Mouse (Mus musculus) embryonic facial prominence, embryonic 15.5 days (tissue): Measurements from ENCODE around the gene Fgfrl1. TPM values are rescaled to one million over a fixed set of nuclear protein-coding genes. Genes with fewer than 3 reads are reported as not detected.

Experiments used
- ATAC-seq: fragments of 200-750 bp; cut with Nextera tagmentation; 2 replicates; pipeline ENCODE4 v1.8.0; 2017; ENCODE audit warnings: low read depth, moderate TSS enrichment; ENCODE audit not compliant: insufficient number of reproducible peaks, low FRiP score, low TSS enrichment
- H3K27ac ChIP-seq: fragments of 300-500 bp; sonication (generic); replicated peaks from 2 replicates; pipeline ENCODE4 v1.5.1; 2015; ENCODE audit warnings: mild to moderate bottlenecking, inconsistent platforms
- H3K27me3 ChIP-seq: fragments of 300-500 bp; sonication (generic); 2 replicates; pipeline ENCODE4 v1.6.1; 2015; ENCODE audit warnings: inconsistent platforms
- H3K36me3 ChIP-seq: fragments of 300-500 bp; sonication (generic); 2 replicates; pipeline ENCODE4 v1.6.1; 2015; ENCODE audit warnings: mild to moderate bottlenecking, inconsistent platforms
- H3K4me1 ChIP-seq: fragments of 300-500 bp; sonication (generic); 2 replicates; pipeline ENCODE4 v1.6.1; 2015; ENCODE audit warnings: inconsistent platforms
- H3K4me2 ChIP-seq: fragments of 300-500 bp; sonication (generic); replicated peaks from 2 replicates; pipeline ENCODE4 v1.6.1; 2015; ENCODE audit warnings: mild to moderate bottlenecking, inconsistent platforms
- H3K4me3 ChIP-seq: fragments of 300-500 bp; sonication (generic); replicated peaks from 2 replicates; pipeline ENCODE4 v1.5.1; 2015; ENCODE audit warnings: mild to moderate bottlenecking, inconsistent platforms
- H3K9ac ChIP-seq: fragments of 300-500 bp; sonication (generic); 2 replicates; pipeline ENCODE4 v1.6.1; 2015; ENCODE audit warnings: inconsistent platforms
- H3K9me3 ChIP-seq: fragments of 300-500 bp; sonication (generic); replicated peaks from 2 replicates; pipeline ENCODE4 v1.6.1; 2016; ENCODE audit warnings: inconsistent platforms
- WGBS: fragments of 180-500 bp; shearing (Covaris S2); methylation state at CpG from one replicate; pipeline ENCODE4 v1.1.7; 2015; 5-methylcytosine and 5-hydroxymethylcytosine counted together
- polyA plus RNA-seq: library from polyadenylated mRNA; unstranded; fragments of >200 nt; fragmentation: Nextera tagmentation; extraction: Ambion mirVana; gene quantifications from 2 replicates; pipeline ENCODE4 v1.2.1, GENCODE M21; 2015

Fgfrl1 gene
- polyA plus RNA-seq = 29.0 and 29.4 TPM in 2 replicates

DNA sequence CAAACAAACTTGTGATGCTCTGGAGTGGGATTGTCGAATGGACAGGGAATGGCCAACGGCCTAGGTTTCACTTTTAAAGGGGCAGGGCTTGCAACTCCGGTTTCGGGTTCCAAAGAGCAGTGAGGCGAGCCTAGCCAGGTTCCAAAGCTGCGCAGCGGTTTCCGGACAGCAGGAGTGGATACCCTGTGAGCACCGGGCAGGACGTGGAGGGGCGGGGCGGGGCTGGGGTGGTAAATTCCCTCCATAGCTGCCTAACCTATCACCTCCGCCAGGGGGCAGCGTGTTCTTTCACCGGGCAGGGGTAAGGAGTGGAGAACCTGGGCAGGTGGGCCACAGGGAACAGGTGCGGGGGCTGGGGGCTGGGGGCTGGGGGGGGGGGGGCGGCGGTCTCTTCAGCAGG, at the start of gene Fgfrl1:
TSS of gene Fgfrl1 (plus strand) at position 112 of the 400 bp plus-strand sequence.
- no peaks in the 10 kb centered on the region for H3K27me3 ChIP-seq
- H3K9ac ChIP-seq = 0 out of 2 replicates have a peak within 1 kb of the TSS, but pooled peaks have one; percentile 9
- H3K36me3 ChIP-seq = peaks cover 3% of the 10 kb centered on the region; the same call in 1 of the 2 replicates
- 0 out of 2 replicates have a peak within 1 kb of the TSS, but pooled peaks have one; percentile 22 for H3K27ac ChIP-seq
- peak within 1 kb of the TSS; percentile 84 for H3K4me3 ChIP-seq
- no peaks in the 10 kb centered on the region for H3K9me3 ChIP-seq
- ATAC-seq = no peak
- peak within 1 kb of the TSS; percentile 83 for H3K4me2 ChIP-seq
- peaks cover 45% of the 10 kb centered on the region for H3K4me1 ChIP-seq
- 2% methylated on average over 16 of the region's 18 CpGs for WGBS

DNA sequence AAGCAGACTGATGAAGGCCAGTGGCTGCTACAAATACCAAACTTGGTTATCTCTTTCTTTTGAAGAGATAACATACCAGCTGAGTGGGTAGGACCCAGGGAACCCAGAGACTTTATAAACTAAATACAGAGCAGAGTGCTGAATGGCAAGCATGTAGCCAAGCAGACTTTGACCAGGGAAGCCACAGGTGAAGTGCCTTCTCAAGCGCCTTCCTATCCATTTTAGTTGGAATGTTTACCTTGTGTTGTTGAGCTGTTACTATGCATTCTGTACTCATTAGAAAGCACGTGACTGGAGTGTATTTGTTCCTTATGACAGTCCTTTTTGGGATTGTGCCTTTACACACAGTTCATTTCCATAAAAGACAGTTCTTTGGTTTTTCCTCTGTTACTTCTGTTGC, 48.5 kb upstream of the Fgfrl1 start:
- no peaks in the 10 kb centered on the region for H3K27me3 ChIP-seq
- no peak overlapping the region for H3K9ac ChIP-seq
- no peak for ATAC-seq
- WGBS = 73% methylated on average over 2 of the region's 2 CpGs
- H3K27ac ChIP-seq = no peak overlapping the region
- no peaks in the 10 kb centered on the region for H3K4me1 ChIP-seq
- H3K9me3 ChIP-seq = no peaks in the 10 kb centered on the region
- no peak overlapping the region for H3K4me2 ChIP-seq
- peaks cover 71% of the 10 kb centered on the region for H3K36me3 ChIP-seq
- H3K4me3 ChIP-seq = no peak overlapping the region

DNA sequence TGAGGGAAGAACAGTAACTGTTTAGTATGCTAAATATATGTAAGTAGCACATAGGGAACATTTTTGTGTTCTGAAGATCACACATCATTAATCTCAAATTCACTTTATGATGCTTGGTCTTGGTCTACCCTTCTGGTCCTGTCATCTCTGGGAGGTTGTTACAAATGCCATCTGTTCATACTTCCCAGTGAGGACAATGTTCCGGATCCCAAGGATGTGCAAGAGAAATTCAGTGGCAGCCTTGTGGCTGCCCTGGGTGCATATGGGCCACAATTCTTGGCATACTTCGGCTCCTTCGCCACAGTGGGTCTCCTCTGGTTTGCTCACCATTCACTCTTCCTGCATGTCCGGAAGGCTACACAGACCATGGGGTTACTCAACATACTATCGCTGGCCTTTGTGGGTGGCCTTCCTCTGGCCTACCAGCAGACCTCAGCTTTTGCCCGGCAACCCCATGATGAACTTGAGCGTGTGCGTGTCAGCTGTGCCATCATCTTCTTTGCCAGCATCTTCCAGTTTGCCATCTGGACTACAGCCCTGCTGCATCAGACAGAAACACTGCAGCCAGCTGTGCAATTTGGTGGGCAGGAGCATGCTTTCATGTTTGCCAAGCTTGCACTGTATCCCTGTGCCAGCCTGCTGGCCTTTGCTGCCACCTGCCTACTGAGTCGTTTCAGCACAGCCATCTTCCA, 46.4 kb upstream of the Fgfrl1 start:
- Histone ChIP-seq H3K4me2 (no peak overlapping the region), H3K27me3 (no peaks in the 10 kb centered on the region), H3K27ac (no peak overlapping the region), H3K4me1 (no peaks in the 10 kb centered on the region), H3K36me3 (peaks cover 85% of the 10 kb centered on the region), H3K4me3 (no peak overlapping the region), H3K9me3 (no peaks in the 10 kb centered on the region), H3K9ac (no peak overlapping the region)
- WGBS = 87% methylated on average over 9 of the region's 9 CpGs
- ATAC-seq = no peak

DNA sequence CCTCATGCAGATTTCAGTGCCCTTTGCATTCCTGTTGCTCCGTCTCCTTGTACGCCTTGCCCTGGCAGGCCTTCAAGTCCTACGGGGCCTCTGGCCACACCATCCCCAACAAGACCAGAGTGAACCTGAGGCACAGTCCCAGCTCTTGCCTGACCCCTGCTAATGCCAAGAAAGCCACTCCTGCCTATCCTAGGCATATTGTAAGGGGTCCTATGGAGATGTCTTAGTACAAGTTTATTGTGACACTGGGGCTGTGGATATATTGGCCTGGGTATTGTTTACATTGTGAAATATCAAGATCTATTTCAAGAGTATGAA, 45.9 kb upstream of the Fgfrl1 start:
- no peaks in the 10 kb centered on the region for H3K4me1 ChIP-seq
- no peak overlapping the region for H3K27ac ChIP-seq
- no peak for ATAC-seq
- peaks cover 88% of the 10 kb centered on the region for H3K36me3 ChIP-seq
- no peaks in the 10 kb centered on the region for H3K27me3 ChIP-seq
- 88% methylated on average over 3 of the region's 3 CpGs for WGBS
- no peak overlapping the region for H3K4me3 ChIP-seq
- no peaks in the 10 kb centered on the region for H3K9me3 ChIP-seq
- H3K4me2 ChIP-seq = no peak overlapping the region
- H3K9ac ChIP-seq = no peak overlapping the region

DNA sequence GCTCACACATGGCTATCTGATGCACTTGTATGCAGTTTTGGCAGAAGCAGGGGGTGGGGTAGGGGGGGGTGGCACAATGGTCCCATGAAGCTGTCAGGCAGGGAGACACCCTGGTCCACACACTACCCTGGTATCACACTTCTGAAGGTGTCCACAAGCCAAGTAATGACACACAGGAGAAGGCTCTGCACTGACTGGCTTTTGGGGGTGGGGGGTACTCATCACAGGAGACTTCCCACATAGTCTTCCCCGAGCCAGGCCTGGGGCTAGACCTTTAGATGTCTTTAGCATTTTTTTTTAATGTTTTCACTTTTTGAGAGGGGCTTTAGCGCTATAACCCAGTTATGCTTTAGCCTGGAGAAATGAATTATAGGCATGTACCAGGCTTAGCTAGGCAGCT, 44.9 kb upstream of the Fgfrl1 start:
- no peak for ATAC-seq
- no peak overlapping the region for H3K27ac ChIP-seq
- no peak overlapping the region for H3K4me2 ChIP-seq
- no peaks in the 10 kb centered on the region for H3K9me3 ChIP-seq
- 83% methylated on average over 2 of the region's 2 CpGs for WGBS
- no peaks in the 10 kb centered on the region for H3K4me1 ChIP-seq
- H3K27me3 ChIP-seq = no peaks in the 10 kb centered on the region
- H3K9ac ChIP-seq = no peak overlapping the region
- peaks cover 91% of the 10 kb centered on the region for H3K36me3 ChIP-seq
- no peak overlapping the region for H3K4me3 ChIP-seq

DNA sequence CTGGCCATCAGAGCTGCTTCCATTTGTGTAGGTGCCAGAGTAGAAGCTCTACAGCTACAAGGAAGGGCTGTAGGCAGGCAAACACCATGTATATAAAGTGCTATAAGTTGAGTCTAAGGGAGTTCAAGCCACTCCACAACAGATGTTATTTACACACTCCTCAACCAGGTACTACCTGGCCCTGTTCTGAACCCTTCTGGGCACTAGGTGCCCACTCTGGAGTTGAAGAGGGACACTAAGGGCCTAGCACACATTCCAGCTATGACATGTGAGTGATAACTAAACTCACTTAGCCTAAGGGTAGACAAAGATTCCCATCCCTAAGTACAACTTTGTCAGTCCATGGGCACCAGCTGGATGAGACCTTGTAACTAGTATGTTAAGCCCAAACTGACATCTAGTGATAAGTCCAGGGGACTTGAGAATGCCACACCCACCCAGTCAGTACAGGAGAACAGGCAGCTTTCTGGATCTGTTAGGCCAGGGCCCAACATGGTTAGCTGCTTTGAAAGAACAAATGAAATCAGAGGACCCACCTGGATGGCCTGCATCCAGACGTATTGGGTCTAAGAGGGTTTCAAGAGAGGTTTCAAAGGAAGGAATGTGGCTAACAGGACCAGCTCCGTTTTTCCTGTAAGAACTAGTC, 44.2 kb upstream of the Fgfrl1 start:
- no peak overlapping the region for H3K27ac ChIP-seq
- 89% methylated on average over 2 of the region's 2 CpGs for WGBS
- no peak overlapping the region for H3K4me2 ChIP-seq
- H3K27me3 ChIP-seq = no peaks in the 10 kb centered on the region
- no peaks in the 10 kb centered on the region for H3K9me3 ChIP-seq
- no peak overlapping the region for H3K9ac ChIP-seq
- H3K4me1 ChIP-seq = no peaks in the 10 kb centered on the region
- no peak overlapping the region for H3K4me3 ChIP-seq
- ATAC-seq = no peak
- H3K36me3 ChIP-seq = peaks cover 91% of the 10 kb centered on the region

DNA sequence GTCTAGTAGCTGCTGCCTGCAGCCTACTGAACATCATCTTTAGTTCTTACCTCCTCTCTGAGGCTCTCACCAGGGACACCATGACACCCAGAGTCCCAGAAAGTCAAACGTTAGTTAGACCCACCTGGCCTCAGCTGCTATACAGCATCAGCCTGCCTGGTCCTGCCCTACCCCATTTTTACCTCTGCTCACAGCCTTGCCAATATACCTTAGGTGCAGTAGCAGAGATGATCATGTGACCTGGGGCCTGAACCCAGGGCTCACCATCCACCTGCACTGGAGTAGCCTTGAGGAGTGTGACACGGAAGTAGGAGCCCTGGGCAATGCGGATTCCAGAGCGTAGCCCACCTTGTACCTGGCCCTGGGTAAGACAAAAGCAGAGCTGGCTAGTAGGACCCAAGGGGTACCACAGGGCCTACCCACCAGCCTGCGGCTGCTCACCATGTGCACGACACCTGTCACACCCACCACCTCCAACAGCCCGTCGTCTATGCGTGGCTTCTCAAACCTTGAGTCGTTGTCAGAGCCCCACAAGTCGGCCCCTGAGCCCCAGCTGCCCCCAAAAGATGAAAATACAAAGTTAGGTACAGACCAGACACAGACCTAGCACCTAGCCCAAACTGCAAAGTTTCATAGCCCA, 43.1 kb upstream of the Fgfrl1 start:
- Histone ChIP-seq H3K4me1 (no peaks in the 10 kb centered on the region), H3K4me2 (no peak overlapping the region), H3K9me3 (no peaks in the 10 kb centered on the region), H3K9ac (no peak overlapping the region), H3K4me3 (no peak overlapping the region), H3K27ac (no peak overlapping the region), H3K27me3 (no peaks in the 10 kb centered on the region), H3K36me3 (peaks cover 92% of the 10 kb centered on the region)
- no peak for ATAC-seq
- WGBS = 80% methylated on average over 11 of the region's 11 CpGs

DNA sequence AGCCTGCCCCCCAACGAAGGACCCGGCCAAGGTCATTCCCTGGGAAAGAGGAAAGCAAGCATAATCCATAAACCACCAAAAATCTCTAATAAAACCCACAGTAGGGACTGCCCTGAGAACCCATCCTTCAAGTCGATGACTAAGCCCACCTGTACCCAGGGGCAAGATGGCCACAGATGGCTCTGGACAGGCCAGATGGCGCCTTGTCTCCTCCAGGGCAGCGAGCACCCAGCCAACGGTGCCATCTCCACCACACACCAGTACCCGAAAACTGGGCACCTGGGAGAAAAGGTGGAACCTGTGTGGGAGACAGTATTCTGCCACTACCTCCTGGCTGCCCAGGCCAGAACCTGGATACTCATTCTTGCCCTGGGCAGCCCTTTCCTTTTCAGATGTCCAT, 41.8 kb upstream of the Fgfrl1 start:
- H3K27me3 ChIP-seq = no peaks in the 10 kb centered on the region
- WGBS = 87% methylated on average over 7 of the region's 7 CpGs
- no peak overlapping the region for H3K4me2 ChIP-seq
- no peak overlapping the region for H3K27ac ChIP-seq
- no peaks in the 10 kb centered on the region for H3K9me3 ChIP-seq
- H3K4me1 ChIP-seq = no peaks in the 10 kb centered on the region
- ATAC-seq = no peak
- peaks cover 94% of the 10 kb centered on the region for H3K36me3 ChIP-seq
- H3K9ac ChIP-seq = no peak overlapping the region
- no peak overlapping the region for H3K4me3 ChIP-seq

DNA sequence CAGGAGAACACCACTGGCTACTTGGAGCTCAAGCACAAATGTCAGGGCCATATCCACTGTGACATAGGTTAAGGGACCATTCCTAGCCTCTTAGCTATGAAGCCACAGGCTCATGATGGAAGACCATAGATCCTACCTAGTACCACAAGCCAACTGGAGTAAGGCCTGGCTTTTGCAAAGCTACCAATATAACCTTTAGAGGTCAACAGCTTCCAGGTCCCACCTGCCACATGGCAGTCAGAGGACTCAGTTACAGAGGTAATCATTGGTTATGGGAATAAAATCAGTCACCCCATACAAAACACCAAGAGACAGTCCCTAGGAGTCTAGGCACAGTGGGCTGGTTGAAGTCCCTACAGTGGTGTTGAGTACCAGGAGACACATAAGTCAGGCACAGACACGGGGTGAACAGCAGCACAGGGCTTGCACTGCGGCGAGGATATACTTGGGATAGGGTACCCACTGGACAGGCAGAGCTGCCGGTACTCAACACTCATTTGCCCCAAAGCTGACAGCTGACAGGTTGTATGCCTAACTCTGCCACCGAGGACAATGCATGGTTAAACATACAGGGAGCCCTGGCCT, 41.0 kb upstream of the Fgfrl1 start:
- Histone ChIP-seq H3K4me3 (no peak overlapping the region), H3K36me3 (peaks cover 94% of the 10 kb centered on the region), H3K4me2 (no peak overlapping the region), H3K9ac (no peak overlapping the region), H3K27ac (no peak overlapping the region), H3K27me3 (no peaks in the 10 kb centered on the region), H3K9me3 (no peaks in the 10 kb centered on the region), H3K4me1 (no peaks in the 10 kb centered on the region)
- ATAC-seq = no peak
- 75% methylated on average over 5 of the region's 5 CpGs for WGBS

DNA sequence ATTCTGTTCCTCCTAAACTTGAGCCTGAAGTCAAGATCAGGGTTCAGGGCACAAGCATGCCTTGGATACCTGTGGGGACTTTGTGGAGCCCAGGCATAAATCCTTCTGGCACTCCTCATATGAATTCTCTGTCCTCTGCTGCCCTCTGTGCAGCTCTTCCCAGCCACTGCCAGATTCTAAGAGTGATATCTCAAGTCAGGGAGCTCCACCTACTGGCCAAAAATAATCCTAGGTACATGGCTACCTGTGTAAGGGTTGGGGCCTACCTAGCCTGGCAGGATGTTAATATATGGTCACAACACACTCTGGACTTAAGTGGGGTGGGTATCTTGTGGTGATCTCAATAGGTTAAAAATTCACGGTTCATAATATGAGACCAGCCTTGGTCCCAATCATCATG, 40.4 kb upstream of the Fgfrl1 start:
- WGBS = 50% methylated on average over 1 of the region's 1 CpGs
- H3K27ac ChIP-seq = no peak overlapping the region
- no peaks in the 10 kb centered on the region for H3K9me3 ChIP-seq
- H3K4me2 ChIP-seq = no peak overlapping the region
- ATAC-seq = no peak
- H3K36me3 ChIP-seq = peaks cover 92% of the 10 kb centered on the region
- no peaks in the 10 kb centered on the region for H3K4me1 ChIP-seq
- H3K9ac ChIP-seq = no peak overlapping the region
- no peak overlapping the region for H3K4me3 ChIP-seq
- H3K27me3 ChIP-seq = no peaks in the 10 kb centered on the region

DNA sequence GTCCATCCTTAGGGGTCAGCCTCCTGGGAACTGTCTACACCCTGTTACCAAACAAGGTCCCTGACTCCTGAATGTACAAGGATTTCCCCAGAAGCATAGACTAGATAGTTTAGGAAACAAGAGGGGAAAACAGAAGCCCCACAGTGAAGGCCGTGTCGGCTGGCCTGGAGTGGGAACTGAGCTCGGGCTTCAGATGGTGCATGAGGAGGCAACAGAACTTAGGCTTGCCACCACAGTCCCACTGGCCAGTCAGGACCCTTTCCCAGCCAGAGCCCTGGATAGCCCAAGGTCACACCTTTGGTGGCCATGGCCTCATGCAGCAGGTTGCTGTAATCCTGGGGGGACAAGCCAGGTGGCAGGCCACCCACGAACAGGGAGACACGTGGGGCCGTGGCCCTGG, 38.8 kb upstream of the Fgfrl1 start:
- peaks cover 84% of the 10 kb centered on the region for H3K36me3 ChIP-seq
- no peaks in the 10 kb centered on the region for H3K9me3 ChIP-seq
- H3K4me3 ChIP-seq = no peak overlapping the region
- no peak overlapping the region for H3K27ac ChIP-seq
- WGBS = 86% methylated on average over 6 of the region's 6 CpGs
- no peak overlapping the region for H3K4me2 ChIP-seq
- H3K4me1 ChIP-seq = 0 out of 2 replicates have a peak, but pooled peaks cover 6% of the 10 kb centered on the region
- H3K9ac ChIP-seq = no peak overlapping the region
- no peak for ATAC-seq
- H3K27me3 ChIP-seq = no peaks in the 10 kb centered on the region
